Mouse (Mus musculus) embryonic facial prominence, embryonic 13.5 days (tissue): ENCODE results near the gene Eea1. TPM values are rescaled to one million over a fixed set of nuclear protein-coding genes. Genes with fewer than 3 reads are reported as not detected.
"Not testable (repeated sequence)": the region's sequence is repeated elsewhere in the genome, so short reads cannot be mapped to it uniquely, and the experiment has no call there.

Experiments used
- ATAC-seq: fragments of 200-750 bp; cut with Nextera tagmentation; 2 replicates; pipeline ENCODE4 v1.8.0; 2017; ENCODE audit warnings: low read depth; ENCODE audit not compliant: insufficient number of reproducible peaks, insufficient read depth, low FRiP score, low TSS enrichment
- H3K27ac ChIP-seq: fragments of 300-500 bp; sonication (generic); 2 replicates; pipeline ENCODE4 v1.5.1; 2015; ENCODE audit warnings: moderate library complexity, mild to moderate bottlenecking, inconsistent platforms
- H3K27me3 ChIP-seq: fragments of 300-500 bp; sonication (generic); 2 replicates; pipeline ENCODE4 v1.6.1; 2015; ENCODE audit warnings: mild to moderate bottlenecking, inconsistent platforms
- H3K36me3 ChIP-seq: fragments of 300-500 bp; sonication (generic); 2 replicates; pipeline ENCODE4 v1.6.1; 2015; ENCODE audit warnings: mild to moderate bottlenecking, inconsistent platforms
- H3K4me1 ChIP-seq: fragments of 300-500 bp; sonication (generic); 2 replicates; pipeline ENCODE4 v1.6.1; 2015; ENCODE audit warnings: inconsistent platforms
- H3K4me2 ChIP-seq: fragments of 300-500 bp; sonication (generic); 2 replicates; pipeline ENCODE4 v1.6.1; 2015; ENCODE audit warnings: moderate library complexity, mild to moderate bottlenecking, inconsistent platforms
- H3K4me3 ChIP-seq: fragments of 300-500 bp; sonication (generic); 2 replicates; pipeline ENCODE4 v1.5.1; 2015; ENCODE audit warnings: mild to moderate bottlenecking, inconsistent platforms
- H3K9ac ChIP-seq: fragments of 300-500 bp; sonication (generic); 2 replicates; pipeline ENCODE4 v1.6.1; 2015; ENCODE audit warnings: mild to moderate bottlenecking, inconsistent platforms
- H3K9me3 ChIP-seq: fragments of 300-500 bp; sonication (generic); 2 replicates; pipeline ENCODE4 v1.6.1; 2016; ENCODE audit warnings: inconsistent platforms
- WGBS: fragments of 180-500 bp; shearing (Covaris S2); methylation state at CpG from one replicate; pipeline ENCODE4 v1.1.7; 2015; ENCODE audit warnings: mixed read lengths; 5-methylcytosine and 5-hydroxymethylcytosine counted together
- polyA plus RNA-seq: library from polyadenylated mRNA; unstranded; fragments of >200 nt; fragmentation: Nextera tagmentation; extraction: Ambion mirVana; gene quantifications from 2 replicates; pipeline ENCODE4 v1.2.1, GENCODE M21; 2015

Gene Eea1
- polyA plus RNA-seq, 1 experiment from 2014 or later = 20.3 TPM

DNA sequence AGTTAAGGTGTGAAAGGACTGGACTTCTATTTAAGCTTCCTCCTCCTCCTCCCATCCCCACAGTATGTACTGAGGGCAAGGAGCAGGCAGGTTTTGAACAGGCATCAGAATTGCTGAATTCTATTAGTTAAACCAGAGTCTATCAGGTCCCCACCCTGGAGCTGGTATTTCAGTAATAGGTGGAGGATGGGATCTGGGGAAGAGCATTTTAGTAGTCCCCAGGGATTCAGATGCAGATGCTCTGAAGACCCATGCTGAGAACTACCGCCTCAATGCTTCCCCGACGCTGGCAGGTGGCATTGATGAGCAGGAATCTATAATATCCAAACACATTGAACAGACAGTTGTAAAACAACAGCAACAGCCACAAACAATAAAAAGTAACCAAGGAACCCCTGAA lies 136.0 kb downstream of the Eea1 start:
- Histone ChIP-seq H3K4me1 (peaks cover 11% of the 10 kb centered on the region), H3K4me2 (no peak overlapping the region), H3K27ac (no peak overlapping the region), H3K9me3 (no peaks in the 10 kb centered on the region), H3K36me3 (no peaks in the 10 kb centered on the region), H3K4me3 (no peak overlapping the region), H3K9ac (no peak overlapping the region), H3K27me3 (no peaks in the 10 kb centered on the region)
- 67% methylated on average over 3 of the region's 3 CpGs for WGBS
- ATAC-seq = no peak

DNA sequence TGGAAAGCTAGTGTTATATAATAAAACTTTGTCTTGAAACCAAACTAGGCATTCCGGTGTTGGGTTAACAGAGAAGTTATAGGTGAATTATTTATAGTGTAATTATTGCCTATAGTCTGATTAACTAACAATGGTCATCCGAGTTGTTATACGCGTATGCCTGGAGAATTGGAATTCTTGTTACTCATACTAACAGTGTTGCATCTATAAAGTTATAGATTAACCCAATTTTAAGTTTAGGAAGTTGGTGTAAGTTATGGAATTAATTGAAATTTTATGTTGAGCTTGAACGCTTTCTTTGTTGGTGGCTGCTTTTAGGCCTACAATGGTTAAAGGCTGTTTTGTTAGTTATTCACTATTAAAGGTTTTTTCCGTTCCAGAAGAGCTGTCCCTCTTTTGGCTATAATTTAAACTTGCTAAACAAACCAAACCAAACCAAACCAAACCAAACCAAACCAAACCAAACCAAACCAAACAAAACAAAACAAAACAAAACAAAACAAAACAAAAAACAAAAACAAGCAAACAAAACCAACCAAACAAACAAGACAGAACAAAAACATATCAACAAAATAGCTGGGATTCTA lies 137.1 kb downstream of the Eea1 start:
- not testable (repeated sequence) for H3K27me3 ChIP-seq, H3K27ac ChIP-seq

DNA sequence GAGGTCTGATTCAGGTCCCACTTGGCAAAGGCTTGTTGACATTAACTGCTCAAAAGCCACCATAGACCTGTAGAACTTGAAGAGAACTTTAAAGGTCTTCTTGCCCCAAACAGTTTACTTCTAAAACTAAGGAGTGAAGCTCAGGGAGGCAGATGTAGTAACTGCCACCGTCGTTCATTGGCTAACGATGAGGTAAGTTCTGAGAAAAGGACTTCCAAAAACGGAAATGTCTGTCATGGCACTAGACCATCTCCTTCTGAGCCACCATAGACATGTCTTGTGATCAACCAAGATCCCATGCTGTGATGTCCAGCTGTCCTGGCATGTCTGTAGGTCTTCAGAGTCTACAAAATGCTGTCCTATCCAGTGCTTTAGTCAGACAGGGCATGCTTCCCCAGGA lies 139.4 kb downstream of the Eea1 start:
- Histone ChIP-seq H3K27me3 (no peaks in the 10 kb centered on the region), H3K9me3 (no peaks in the 10 kb centered on the region)
- WGBS = 93% methylated on average over 4 of the region's 4 CpGs

More for the DNA sequence above, 137.1 kb downstream of the Eea1 start:
- H3K9me3 ChIP-seq, H3K36me3 ChIP-seq, H3K4me2 ChIP-seq, H3K9ac ChIP-seq, H3K4me3 ChIP-seq: not testable (repeated sequence)
- peaks cover 11% of the 10 kb centered on the region for H3K4me1 ChIP-seq
- WGBS = 81% methylated on average over 6 of the region's 6 CpGs
- ATAC-seq = peak; percentile 100

DNA sequence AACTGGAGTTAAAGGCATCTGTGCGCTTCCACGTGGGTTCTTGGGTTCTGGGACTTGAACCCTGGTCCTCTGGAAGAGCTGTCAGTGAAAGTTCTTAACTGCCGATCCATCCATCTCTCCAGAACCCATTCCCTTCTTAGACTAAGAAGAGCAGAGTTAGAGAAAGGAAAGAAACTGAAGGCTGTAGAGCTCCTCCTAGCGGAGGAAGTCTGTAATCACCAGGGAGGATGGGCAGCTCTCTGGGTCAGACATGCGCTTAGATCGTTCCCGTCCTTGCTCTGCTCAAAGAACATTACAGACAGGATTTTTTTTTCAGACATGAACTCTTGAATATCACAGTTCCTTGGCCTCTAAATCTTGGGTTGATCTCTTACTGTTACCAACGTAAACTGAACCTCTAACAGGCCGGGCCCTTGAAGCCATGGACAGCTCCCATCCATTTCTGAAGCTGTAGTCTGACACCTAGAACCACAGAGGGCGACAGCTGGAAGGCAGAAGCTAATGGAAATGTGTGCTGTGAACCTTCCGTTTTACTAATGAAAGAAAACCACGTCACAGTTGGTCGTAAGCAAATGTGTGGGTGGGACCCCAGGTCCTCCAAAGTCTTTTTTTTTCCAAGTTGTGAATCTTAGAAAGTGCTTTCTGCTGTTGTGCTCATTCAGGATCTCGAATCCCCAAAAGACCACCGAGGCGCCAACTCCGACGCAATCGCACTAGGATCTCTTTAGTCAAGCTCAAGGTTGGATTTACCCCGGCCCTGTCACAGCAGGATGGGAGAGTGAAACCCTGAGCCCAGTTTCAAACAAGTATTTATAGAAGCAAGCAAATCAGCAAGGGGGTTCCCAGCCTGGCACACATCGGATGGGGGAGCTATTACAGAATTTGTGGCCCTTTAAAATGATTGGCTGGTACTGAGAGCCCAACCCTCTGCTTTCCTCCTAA lies 140.3 kb downstream of the Eea1 start:
- Histone ChIP-seq H3K27me3 (no peaks in the 10 kb centered on the region), H3K4me1 (peaks cover 9% of the 10 kb centered on the region), H3K9ac (no peak overlapping the region), H3K27ac (no peak overlapping the region), H3K4me2 (no peak overlapping the region), H3K4me3 (no peak overlapping the region), H3K36me3 (no peaks in the 10 kb centered on the region), H3K9me3 (no peaks in the 10 kb centered on the region)
- no peak for ATAC-seq
- whole genome bisulfite sequencing = 59% methylated on average over 21 of the region's 21 CpGs

More for the DNA sequence above, 139.4 kb downstream of the Eea1 start:
- H3K4me2 ChIP-seq = no peak overlapping the region
- H3K27ac ChIP-seq = no peak overlapping the region
- ATAC-seq = no peak
- H3K4me1 ChIP-seq = peaks cover 11% of the 10 kb centered on the region
- H3K9ac ChIP-seq = no peak overlapping the region
- no peak overlapping the region for H3K4me3 ChIP-seq
- no peaks in the 10 kb centered on the region for H3K36me3 ChIP-seq

DNA sequence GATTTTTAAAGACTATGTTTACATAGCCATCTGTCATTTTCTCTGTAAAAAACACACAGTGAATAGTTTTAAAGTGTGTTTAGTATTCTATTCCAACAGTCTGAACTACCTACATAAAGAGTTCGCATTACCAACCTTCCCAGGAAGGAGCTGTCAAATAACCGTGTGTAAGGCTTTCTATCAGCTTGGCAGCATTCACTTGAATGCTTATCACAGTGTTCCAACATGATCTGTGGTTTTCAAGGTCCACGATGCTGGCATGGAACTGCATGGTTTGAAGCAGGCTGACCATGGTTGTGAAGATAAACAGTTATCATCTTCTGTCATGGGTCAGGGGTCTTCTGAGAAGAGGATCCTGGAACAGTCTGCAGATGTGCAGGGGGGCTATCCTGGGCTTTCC lies 141.8 kb downstream of the Eea1 start:
- Histone ChIP-seq H3K36me3 (no peaks in the 10 kb centered on the region), H3K9ac (no peak overlapping the region), H3K27ac (no peak overlapping the region), H3K4me1 (no peaks in the 10 kb centered on the region), H3K27me3 (no peaks in the 10 kb centered on the region), H3K4me2 (no peak overlapping the region), H3K4me3 (no peak overlapping the region), H3K9me3 (no peaks in the 10 kb centered on the region)
- ATAC-seq = no peak
- WGBS = 72% methylated on average over 3 of the region's 3 CpGs

DNA sequence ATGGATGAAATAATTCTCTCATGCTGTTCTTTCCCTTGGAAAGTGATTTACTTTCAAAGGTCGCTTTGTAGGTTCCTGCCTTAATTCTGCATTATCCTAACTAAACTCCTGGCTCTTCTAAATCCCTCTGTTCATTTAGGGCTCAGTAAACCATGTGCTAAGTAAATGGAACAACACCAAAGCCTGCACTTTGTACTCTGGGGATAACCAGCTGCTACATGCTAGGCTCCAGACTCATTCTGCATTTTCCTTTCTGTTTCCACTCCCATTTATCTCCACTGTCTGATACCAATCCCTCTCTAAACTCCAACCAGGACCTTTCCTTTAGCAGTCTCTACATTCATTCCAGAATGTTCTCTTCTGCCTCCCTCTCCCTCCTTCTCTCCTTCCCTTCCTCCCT lies 149.3 kb downstream of the Eea1 start:
- Histone ChIP-seq H3K9me3 (no peaks in the 10 kb centered on the region), H3K4me2 (no peak overlapping the region), H3K27ac (no peak overlapping the region), H3K4me1 (no peaks in the 10 kb centered on the region), H3K27me3 (no peaks in the 10 kb centered on the region), H3K4me3 (no peak overlapping the region), H3K36me3 (no peaks in the 10 kb centered on the region), H3K9ac (no peak overlapping the region)
- 57% methylated on average over 1 of the region's 1 CpGs for WGBS
- no peak for ATAC-seq

GRCm38 (mm10) chr10:96090388-96090787 lies 149.9 kb downstream of the Eea1 start:
- 80% methylated on average over 3 of the region's 3 CpGs for WGBS
- Histone ChIP-seq H3K9me3 (no peaks in the 10 kb centered on the region), H3K4me1 (no peaks in the 10 kb centered on the region), H3K27me3 (no peaks in the 10 kb centered on the region), H3K36me3 (no peaks in the 10 kb centered on the region), H3K27ac (no peak overlapping the region), H3K9ac (no peak overlapping the region), H3K4me3 (no peak overlapping the region), H3K4me2 (no peak overlapping the region)
- no peak for ATAC-seq

DNA sequence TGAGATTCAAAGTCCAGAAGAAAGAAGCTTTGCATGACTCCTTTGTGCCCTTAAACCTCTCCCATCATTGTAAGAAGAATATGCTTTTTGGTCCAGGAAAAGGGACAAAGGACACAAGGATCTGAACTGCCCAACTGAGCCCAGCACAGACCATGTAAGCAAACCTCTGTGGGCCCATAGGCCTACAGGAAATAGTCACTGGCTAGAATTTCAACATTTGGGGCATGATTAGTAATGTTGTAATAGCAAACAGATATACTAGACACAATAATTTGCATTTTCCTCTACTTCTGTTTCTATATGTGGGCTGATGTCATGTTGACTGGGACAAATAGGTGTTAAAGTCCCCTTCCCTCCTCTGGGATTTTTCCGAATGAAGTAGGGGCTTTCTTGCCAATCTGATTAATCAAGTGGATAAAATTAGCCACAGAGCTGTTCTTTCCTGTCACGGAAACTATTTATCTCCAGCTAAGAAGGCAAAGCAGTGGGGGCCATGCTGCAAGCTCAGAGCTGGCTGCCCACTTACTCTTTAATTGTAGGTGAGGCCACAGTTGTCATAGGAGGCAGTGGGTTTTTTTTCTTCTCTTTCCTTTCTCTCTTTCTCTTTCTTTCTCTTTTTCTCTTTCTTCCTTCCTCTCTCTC lies 153.6 kb downstream of the Eea1 start:
- Histone ChIP-seq H3K9ac (no peak overlapping the region), H3K27me3 (no peaks in the 10 kb centered on the region), H3K4me3 (no peak overlapping the region), H3K4me2 (no peak overlapping the region), H3K27ac (no peak overlapping the region), H3K9me3 (no peaks in the 10 kb centered on the region), H3K36me3 (no peaks in the 10 kb centered on the region), H3K4me1 (no peaks in the 10 kb centered on the region)
- 39% methylated on average over 2 of the region's 2 CpGs for WGBS
- no peak for ATAC-seq

DNA sequence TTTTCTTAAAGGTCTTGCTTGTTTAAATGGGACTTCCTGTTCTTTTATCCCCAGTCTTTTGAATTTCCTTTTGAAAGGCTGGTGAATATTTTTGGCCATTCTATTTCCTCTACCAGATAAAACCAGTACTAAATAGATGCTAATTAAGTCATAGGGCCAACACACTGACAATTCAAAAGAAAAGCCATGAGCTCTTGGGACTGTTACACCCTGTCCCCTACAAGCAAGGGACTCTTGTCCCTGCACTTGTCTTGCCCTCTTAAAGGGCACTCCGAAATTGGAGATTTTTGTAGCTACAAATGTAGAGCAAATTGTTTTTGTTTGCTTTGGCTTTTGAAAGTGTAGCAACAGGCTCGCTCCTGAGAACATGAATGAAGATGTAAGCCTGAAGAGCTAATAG lies 154.1 kb downstream of the Eea1 start:
- Histone ChIP-seq H3K36me3 (no peaks in the 10 kb centered on the region), H3K4me2 (no peak overlapping the region), H3K27ac (no peak overlapping the region), H3K27me3 (no peaks in the 10 kb centered on the region), H3K4me3 (no peak overlapping the region), H3K9me3 (no peaks in the 10 kb centered on the region), H3K4me1 (no peaks in the 10 kb centered on the region), H3K9ac (no peak overlapping the region)
- no peak for ATAC-seq
- 71% methylated on average over 2 of the region's 2 CpGs for WGBS

Other genes starting within 250 kb of the Eea1 start
- gene Gm33543, start 97.7 kb upstream of the Eea1 start, polyA plus RNA-seq = not detected in 2 replicates
- gene Gm5426, start 196.0 kb downstream of the Eea1 start, polyA plus RNA-seq = not detected in 2 replicates